Comparison of ENCODE assay signal across 16 mouse cellular contexts in genomic region chr5:32000076-32000475, GRCm38 (mm10).
"Had no signal": no experiment of that assay in that cellular context is flagged by ENCODE, and none has a peak within 500 bp of the region (broad histone marks: within the 10 kb centered on the region; RNA-seq: fewer than 3 reads in every experiment).

No protein-coding gene starts in this region.

- H3K9ac ChIP-seq: neural tube, embryonic 12.5 days; neural tube, embryonic 13.5 days; neural tube, embryonic 15.5 days; stomach, embryonic 15.5 days had no signal

- H3K4me1 ChIP-seq: neural tube, embryonic 12.5 days; neural tube, embryonic 13.5 days; neural tube, embryonic 15.5 days had no signal

- H3K27ac ChIP-seq: neural tube, embryonic 12.5 days; neural tube, embryonic 13.5 days; neural tube, embryonic 15.5 days; stomach, embryonic 15.5 days had no signal

- H3K4me3 ChIP-seq: neural tube, embryonic 12.5 days; neural tube, embryonic 13.5 days; neural tube, embryonic 15.5 days; stomach, embryonic 15.5 days had no signal

- H3K9me3 ChIP-seq: neural tube, embryonic 12.5 days; neural tube, embryonic 13.5 days; neural tube, embryonic 15.5 days; stomach, embryonic 15.5 days had no signal

- H3K4me2 ChIP-seq: neural tube, embryonic 12.5 days; neural tube, embryonic 13.5 days; neural tube, embryonic 15.5 days; stomach, embryonic 15.5 days had no signal

- DNase-seq: retina, postnatal 1 day; right cerebral cortex, adult 18-20 months; right cerebral cortex, postnatal 14 days; right cerebral cortex, postnatal 25 days; right cerebral cortex, postnatal 4 days; spleen, adult 18-20 months; thymus, adult 18-20 months; thymus, adult 2 months; thymus, postnatal 14 days; thymus, postnatal 25 days; thymus, postnatal 36 days; thymus, postnatal 4 days had no signal

- H3K27me3 ChIP-seq: neural tube, embryonic 12.5 days; neural tube, embryonic 13.5 days; neural tube, embryonic 15.5 days; stomach, embryonic 15.5 days had no signal

- H3K36me3 ChIP-seq: neural tube, embryonic 12.5 days; neural tube, embryonic 13.5 days; neural tube, embryonic 15.5 days; stomach, embryonic 15.5 days had no signal
